Mouse (Mus musculus): ENCODE measurements around the gene Slc35e4. TPM values are rescaled to one million over a fixed set of nuclear protein-coding genes. Genes with fewer than 3 reads are reported as not detected.
A peak's percentile ranks its signal among the peaks of the same experiment; 100 is the strongest.

Gene Slc35e4
- total RNA-seq, 2 experiments from 2014 or later: 5.8 to 7.8 TPM

DNA sequence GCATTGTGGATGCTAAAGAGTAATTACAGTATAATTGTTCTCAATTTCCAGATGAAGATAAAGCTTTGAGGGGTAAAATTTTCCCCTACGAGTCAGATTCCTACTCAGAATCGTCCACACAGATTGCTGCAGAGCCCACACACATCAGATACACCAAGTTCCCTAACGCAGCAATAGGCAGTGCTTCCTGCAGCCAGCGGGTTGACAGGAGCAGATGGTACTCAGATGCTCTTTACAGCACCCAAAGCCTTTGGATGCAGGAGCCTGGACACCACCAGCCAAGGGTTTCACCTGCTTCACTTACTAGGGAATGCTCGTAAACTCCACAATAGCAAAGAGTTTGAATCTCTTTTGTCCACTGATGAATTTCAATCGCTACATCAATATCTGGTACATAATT, 38.0 kb downstream of the Slc35e4 start:
- DNase-seq (ENCODE audit: low spot score in 2 of 2): no peak

DNA sequence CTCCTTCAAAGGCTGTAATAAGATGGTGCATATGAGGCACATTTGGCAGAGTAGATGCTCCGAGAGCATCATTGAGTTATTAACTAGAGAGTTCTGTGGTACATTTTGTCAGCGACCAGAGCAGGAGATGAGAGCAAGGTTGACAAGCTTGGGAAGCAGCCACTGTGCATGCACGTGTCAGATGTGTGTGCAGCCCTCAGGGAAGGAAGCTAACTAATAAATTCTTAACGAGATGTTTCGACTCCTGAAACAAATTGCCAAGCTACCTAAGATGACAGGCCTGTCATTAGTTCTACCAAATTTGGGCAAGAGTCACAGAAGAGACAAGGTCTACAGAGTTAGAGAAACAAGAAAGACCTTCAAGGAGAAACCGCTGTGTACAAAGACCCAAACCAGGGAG, 50.1 kb downstream of the Slc35e4 start:
- DNase-seq (ENCODE audit: low spot score in 2 of 2): no peak

DNA sequence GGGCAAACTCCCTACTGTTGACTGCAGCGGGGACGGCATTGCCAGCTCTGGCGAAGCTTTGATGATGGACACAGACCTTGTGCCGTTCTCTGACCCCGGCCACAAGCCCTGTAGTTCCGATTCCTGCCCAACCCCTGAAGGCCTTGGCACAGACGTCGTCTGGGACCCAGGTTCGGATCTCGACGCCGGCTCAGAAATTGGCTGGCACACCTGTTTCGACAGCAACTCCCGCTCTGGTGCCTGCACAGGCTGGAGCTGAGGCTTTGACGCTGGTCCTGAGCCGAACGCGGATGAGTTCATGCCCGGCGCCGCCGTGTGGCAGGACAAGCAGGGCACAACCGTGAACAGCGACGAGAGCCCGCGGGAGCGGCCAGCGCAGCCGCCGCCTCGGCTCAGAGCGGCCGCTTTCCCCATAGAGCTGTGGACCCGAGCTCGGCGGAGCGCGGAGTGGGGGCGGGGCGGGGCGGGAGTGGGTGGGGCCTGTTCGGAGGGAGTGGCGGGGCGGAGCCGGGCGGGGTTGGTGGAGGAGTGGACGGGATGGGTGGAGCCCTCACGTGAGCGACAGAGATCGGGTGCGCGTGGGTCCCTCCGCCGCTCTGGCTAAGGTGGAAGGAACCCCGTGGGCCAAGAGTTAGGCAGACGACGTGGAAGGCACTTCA, 50.9 kb downstream of the Slc35e4 start, which contains the start of gene Osbp2:
TSS of gene Osbp2 (minus strand) at position 450 of the 659 bp plus-strand sequence.
- DNase-seq (ENCODE audit: low spot score in 2 of 2): peak; percentile 39 to 58

DNA sequence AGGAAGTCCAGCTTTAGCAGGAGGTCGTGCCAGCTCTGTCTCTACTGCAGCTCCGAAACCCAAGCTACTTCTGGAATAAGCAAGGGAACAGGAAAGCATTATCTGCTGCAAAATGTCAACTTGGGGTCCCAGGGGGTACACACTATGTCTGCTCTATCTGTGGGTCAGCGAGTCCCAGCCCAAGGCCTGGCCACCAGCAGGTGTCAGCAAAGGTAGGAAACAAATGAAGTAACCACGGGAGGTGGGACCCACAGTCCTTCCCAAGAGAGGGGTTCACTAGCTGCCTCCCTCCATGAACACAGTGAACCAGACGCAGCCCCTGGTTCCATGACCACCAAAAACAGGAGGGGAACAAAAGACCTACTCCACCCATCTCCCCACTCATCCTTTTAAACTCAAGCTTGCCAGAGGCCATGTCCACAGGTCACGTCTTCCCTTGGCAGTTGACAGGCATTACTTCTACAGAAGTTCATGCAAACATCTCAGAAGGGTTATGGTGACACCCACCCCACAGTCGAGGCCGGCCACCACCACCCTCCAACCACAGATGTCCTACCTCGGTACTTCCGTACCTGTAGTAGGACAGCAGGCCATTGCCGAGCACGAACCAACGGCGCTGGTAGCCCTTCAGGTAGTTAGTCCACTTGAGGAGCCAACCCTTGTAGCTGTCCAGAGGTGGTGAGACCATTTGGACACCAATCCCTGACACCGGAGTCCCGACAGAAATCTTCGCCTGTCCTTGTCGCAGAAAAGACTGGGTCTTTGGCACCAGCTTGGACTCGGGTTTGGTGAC, 51.6 kb downstream of the Slc35e4 start:
- no peak for DNase-seq (ENCODE audit: low spot score in 2 of 2)

DNA sequence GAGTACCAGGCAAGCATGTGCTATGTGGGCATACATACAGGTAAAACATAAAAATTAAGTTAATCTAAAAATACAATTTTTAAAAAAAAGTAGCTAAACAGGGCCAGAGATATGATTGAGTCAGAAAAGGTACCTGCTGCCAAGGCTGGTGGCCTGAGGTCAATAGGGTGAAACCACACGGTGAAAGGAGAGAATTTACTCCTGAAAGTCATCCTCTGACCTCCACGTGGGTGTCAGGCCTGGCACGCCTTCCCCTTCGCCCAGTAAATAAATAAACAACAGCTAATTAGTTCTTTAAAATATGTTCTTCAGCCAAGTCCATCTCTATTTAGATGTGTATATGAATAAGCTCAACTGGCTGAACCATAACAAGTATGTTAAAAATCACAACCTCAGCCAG, 54.1 kb downstream of the Slc35e4 start:
- no peak for DNase-seq (ENCODE audit: low spot score in 2 of 2)

DNA sequence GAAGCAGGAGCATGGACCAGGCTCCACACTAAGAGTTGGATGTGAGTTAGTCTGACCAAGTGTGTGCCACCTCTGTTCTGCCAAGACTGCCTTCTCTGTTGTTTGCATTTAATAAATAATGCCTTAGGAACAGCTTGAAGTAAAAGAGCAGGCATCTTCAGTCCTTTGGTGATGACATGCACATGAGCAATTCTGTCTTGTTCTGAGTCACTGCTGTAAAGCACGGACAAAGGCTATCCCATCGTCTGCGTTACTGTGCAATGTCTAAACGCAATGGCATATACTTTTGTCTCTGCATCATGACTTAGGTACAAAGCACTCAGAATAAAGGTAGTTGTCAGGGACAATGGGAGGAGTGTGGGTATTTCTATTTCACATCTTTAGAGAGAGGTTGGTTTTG, 54.7 kb downstream of the Slc35e4 start:
- DNase-seq (ENCODE audit: low spot score in 2 of 2): no peak

DNA sequence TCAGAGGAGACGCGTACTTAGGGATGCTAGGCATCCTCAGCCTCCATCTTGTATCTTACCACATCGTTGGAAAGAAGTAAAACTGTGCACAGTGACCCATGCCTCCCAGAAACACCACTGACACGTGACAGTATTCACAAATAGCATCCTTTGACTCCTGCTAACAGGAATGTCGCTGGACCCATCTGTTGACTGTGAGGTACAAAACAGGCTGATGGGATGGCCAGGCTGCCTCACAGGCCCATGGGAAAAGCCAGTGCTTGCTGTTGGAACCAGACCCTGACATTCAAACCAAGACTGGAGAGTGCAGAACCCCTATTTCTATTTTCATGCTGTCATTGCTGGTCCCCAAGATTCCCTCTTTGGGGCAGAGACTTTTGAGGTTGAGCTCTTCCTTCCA, 56.6 kb downstream of the Slc35e4 start:
- no peak for DNase-seq (ENCODE audit: low spot score in 2 of 2)

Other genes starting within 250 kb of the Slc35e4 start
- gene Osbp2, start 50.8 kb downstream of the Slc35e4 start, total RNA-seq (2021): 1 to 10 TPM; 2.4 to 2.5 TPM
- gene 4921536K21Rik, start 19.6 kb downstream of the Slc35e4 start, total RNA-seq (2021): under 1 TPM; 0.56 to 0.62 TPM
- gene Dusp18, start 19.4 kb downstream of the Slc35e4 start, total RNA-seq (2021): 1 to 10 TPM; 6.2 to 6.5 TPM
- gene Tcn2, start 17.5 kb upstream of the Slc35e4 start, total RNA-seq (2021): 100 to 1,000 TPM; 102 to 141 TPM
- gene Pes1, start 49.3 kb upstream of the Slc35e4 start, total RNA-seq (2021): 10 to 100 TPM; 79.7 to 80.7 TPM
- under 1 TPM in 1 of 2 experiments, not detected in 1; 0.25 TPM for gene 4930556J24Rik, start 62.1 kb upstream of the Slc35e4 start, total RNA-seq (2021)
- gene Gal3st1, start 69.0 kb upstream of the Slc35e4 start, total RNA-seq (2021): 1 to 10 TPM; 2.0 to 3.0 TPM
- 1 to 10 TPM; 2.4 to 5.0 TPM for gene Sec14l4, start 116.8 kb upstream of the Slc35e4 start, total RNA-seq (2021)
- gene Sec14l3, start 150.2 kb upstream of the Slc35e4 start, total RNA-seq (2021): under 1 TPM; 0.51 to 0.59 TPM
- 10 to 100 TPM; 17.3 to 17.7 TPM for gene Mtfp1, start 180.8 kb upstream of the Slc35e4 start, total RNA-seq (2021)
- 10 to 100 TPM in 1 of 2 experiments, 1 to 10 TPM in 1; 4.4 to 15.0 TPM for gene Sec14l2, start 208.8 kb upstream of the Slc35e4 start, total RNA-seq (2021)
- 10 to 100 TPM; 32.0 to 34.8 TPM for gene Rnf215, start 220.5 kb upstream of the Slc35e4 start, total RNA-seq (2021)
- gene Ccdc157, start 245.6 kb upstream of the Slc35e4 start, total RNA-seq (2021): 10 to 100 TPM; 13.8 to 18.6 TPM
- gene Sf3a1, start 245.7 kb upstream of the Slc35e4 start, total RNA-seq (2021): 10 to 100 TPM; 70.4 to 71.6 TPM